Comparison of ENCODE assay signal across 10 mouse cellular contexts in the genomic region with DNA sequence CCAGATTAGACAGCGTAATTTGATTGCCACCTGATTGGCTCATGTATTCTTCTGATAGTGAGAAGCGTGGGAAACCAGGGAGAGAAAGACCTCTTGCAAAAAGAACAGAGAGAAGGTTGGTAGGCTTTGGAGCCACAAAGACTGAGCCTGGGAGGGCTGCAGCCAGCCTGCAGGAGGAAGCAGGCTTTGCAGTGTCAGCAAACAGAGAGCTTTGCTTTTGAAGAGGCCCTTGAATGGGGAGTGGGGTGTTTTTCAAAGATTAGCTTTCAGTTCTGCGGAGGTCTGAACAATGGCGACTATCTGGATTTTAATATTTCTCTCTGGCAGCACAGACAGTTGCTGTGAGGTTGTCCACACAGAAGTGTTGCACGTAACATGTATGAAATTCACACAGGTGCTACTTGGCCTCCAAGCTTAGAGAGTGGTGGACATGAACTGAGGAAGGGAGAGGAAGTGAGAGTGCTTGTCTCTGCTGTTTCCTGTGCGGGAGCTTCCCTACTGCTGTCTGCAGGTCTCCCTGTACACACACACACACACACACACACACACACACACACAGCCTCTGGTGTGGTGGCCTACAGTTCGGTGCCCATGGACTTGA.
DNase-seq lines count a peak whose midpoint lies in the region; ATAC-seq lines count a peak whose summit lies in the region.
"Had no signal": no experiment of that assay in that cellular context is flagged by ENCODE, and none has a peak within 500 bp of the region (broad histone marks: within the 10 kb centered on the region; RNA-seq: fewer than 3 reads in every experiment).

No protein-coding gene starts in this region.

- H3K27me3 ChIP-seq in forebrain, embryonic 10.5 days (ENCODE audit: poor library complexity, severe bottlenecking), result no peaks in the 10 kb centered on the region
- H3K27me3 ChIP-seq in intestine, embryonic 16.5 days (replicated peaks; ENCODE audit: control insufficient read depth, insufficient read depth, low read length), result no peaks in the 10 kb centered on the region
- H3K27me3 ChIP-seq: limb, embryonic 12.5 days; Patski had no signal

- peak overlapping the region; percentile 64 for H3K27ac ChIP-seq in forebrain, embryonic 10.5 days
- H3K27ac ChIP-seq in intestine, embryonic 16.5 days (ENCODE audit: low read length), result 0 out of 2 replicates have a peak overlapping the region, but pooled peaks have one; percentile 20
- H3K27ac ChIP-seq: limb, embryonic 12.5 days had no signal

- H3K36me3 ChIP-seq in forebrain, embryonic 10.5 days (replicated peaks), result no peaks in the 10 kb centered on the region
- no peaks in the 10 kb centered on the region; the same call in 1 of the 2 replicates for H3K36me3 ChIP-seq in intestine, embryonic 16.5 days (ENCODE audit: control insufficient read depth, insufficient read depth, low read length)
- H3K36me3 ChIP-seq: limb, embryonic 12.5 days had no signal

- no peak overlapping the region for H3K4me2 ChIP-seq in intestine, embryonic 16.5 days (ENCODE audit: low read depth, low read length)
- H3K4me2 ChIP-seq: limb, embryonic 12.5 days had no signal

- no peak for ATAC-seq in intestine, embryonic 16.5 days
- no peak for ATAC-seq in frontal cortex, adult (ENCODE audit: low TSS enrichment)
- ATAC-seq: Patski had no signal

- intact Hi-C loops in left cerebral cortex, postnatal 36 days (cut with DNase I), result no loop called here

- H3K9ac ChIP-seq in intestine, embryonic 16.5 days (ENCODE audit: low read depth, low read length), result no peak overlapping the region
- H3K9ac ChIP-seq: limb, embryonic 12.5 days had no signal

- 47% methylated on average over 7 of the region's 7 CpGs for WGBS in forebrain, embryonic 10.5 days
- 65% methylated on average over 7 of the region's 7 CpGs for WGBS in intestine, embryonic 16.5 days

- no peaks in the 10 kb centered on the region for H3K9me3 ChIP-seq in forebrain, embryonic 10.5 days
- H3K9me3 ChIP-seq in intestine, embryonic 16.5 days (ENCODE audit: control insufficient read depth, low read length), result no peaks in the 10 kb centered on the region
- H3K9me3 ChIP-seq: limb, embryonic 12.5 days had no signal

- DNase-seq in left cerebral cortex, postnatal 36 days (ENCODE audit: low spot score in 2 of 2), result peak; percentile 9 to 14
- DNase-seq in left cerebral cortex, adult 18-20 months (ENCODE audit: low spot score in 2 of 2), result no peak
- DNase-seq in forebrain, embryonic 10.5 days (ENCODE audit: extremely low spot score, low spot score), result no peak
- peak; percentile 17 for DNase-seq in right cerebral cortex, postnatal 25 days
- DNase-seq in cerebellum, postnatal 36 days, result no peak
- no peak for DNase-seq in adrenal gland, postnatal 25 days

- peaks cover 24% of the 10 kb centered on the region for H3K4me1 ChIP-seq in forebrain, embryonic 10.5 days
- peaks cover 9% of the 10 kb centered on the region for H3K4me1 ChIP-seq in intestine, embryonic 16.5 days (ENCODE audit: control insufficient read depth, insufficient read depth, low read length)
- H3K4me1 ChIP-seq: limb, embryonic 12.5 days had no signal

- H3K4me3 ChIP-seq in forebrain, embryonic 10.5 days, result no peak overlapping the region
- no peak overlapping the region for H3K4me3 ChIP-seq in intestine, embryonic 16.5 days (ENCODE audit: low read length)
- H3K4me3 ChIP-seq: limb, embryonic 12.5 days had no signal

Comparison
In these comparisons a context has a peak if more than half of its experiments do, and no peak if none do; other contexts are left out.
1. DNase-seq: peak in left cerebral cortex, postnatal 36 days (2 of 2) and right cerebral cortex, postnatal 25 days (single experiment); none in left cerebral cortex, adult 18-20 months (0 of 2), forebrain, embryonic 10.5 days (single experiment), cerebellum, postnatal 36 days (0 of 2) and adrenal gland, postnatal 25 days (single experiment).